Mouse (Mus musculus): ENCODE measurements around the gene Ncapd3.

- no peak for TF ChIP-seq CTCF (conservative IDR thresholded peaks at IDR 0.05; ENCODE audit: insufficient read depth, insufficient read length, low read depth, low read length)
- no peak for TF ChIP-seq POLR2A (IDR thresholded peaks at IDR 0.05; ENCODE audit: low read depth, low read length)
Observed at GRCm38 (mm10) chr9:26990181-26990580, 39.8 kb upstream of the Ncapd3 start.
